ENCODE assay signal across 14 mouse cellular contexts in the genomic region with DNA sequence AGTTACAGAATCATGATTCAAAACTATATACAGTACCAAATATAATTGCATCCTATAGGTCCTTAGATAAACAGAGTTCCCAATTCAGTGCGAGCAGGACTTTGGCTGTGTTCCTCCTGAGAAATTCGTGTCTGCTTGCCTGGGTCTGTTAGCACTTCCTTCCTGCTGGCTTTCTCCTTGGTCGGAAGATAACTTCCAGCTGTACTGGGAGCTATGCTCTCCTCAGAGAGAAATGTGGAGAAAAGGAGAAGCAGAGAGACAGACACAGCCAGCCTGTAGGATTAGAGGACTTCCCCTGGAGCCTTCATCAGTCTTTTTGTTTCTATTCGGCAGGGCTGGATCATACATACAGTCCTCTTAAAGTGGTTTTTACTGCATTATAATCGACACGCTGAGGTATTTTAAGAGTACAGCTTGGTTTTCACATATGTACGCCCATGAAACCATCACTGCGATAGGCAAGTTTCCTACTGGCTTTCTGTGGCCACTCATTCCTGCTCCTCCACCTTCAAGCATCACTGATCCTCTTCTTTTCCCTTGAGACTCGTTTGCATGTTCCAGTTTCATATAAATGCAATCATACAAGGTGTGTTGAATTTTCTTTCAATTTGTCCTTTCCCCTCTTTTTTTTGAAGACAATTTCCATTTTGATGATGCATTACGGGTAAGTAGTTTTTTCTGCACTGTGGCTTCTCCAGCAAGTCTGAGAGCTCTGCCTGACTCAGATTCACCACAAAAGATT. TPM values are rescaled to one million over a fixed set of nuclear protein-coding genes. Genes with fewer than 3 reads are reported as not detected.
DNase-seq lines count a peak whose midpoint lies in the region; ATAC-seq and TF ChIP-seq lines count a peak whose summit lies in the region.
"Had no signal": no experiment of that assay in that cellular context is flagged by ENCODE, and none has a peak within 500 bp of the region (broad histone marks: within the 10 kb centered on the region; RNA-seq: fewer than 3 reads in every experiment).

No protein-coding gene starts in this region.

- DNase-seq in intestine, embryonic 14.5 days (ENCODE audit: low spot score), result no peak
- no peak for DNase-seq in neural tube, embryonic 11.5 days (ENCODE audit: low spot score)
- DNase-seq: adrenal gland, adult 8-10 months; layer of hippocampus, adult 9-11 months; lung, postnatal 36 days; right cerebral cortex, postnatal 25 days had no signal

- no peak overlapping the region for H3K4me3 ChIP-seq in intestine, embryonic 14.5 days (ENCODE audit: low read depth, low read length)
- H3K4me3 ChIP-seq in intestine, postnatal 0 days (ENCODE audit: low read depth, low read length), result no peak overlapping the region
- H3K4me3 ChIP-seq in neural tube, embryonic 11.5 days (ENCODE audit: low read depth, low read length), result no peak overlapping the region
- H3K4me3 ChIP-seq in neural tube, embryonic 15.5 days (replicated peaks), result no peak overlapping the region
- H3K4me3 ChIP-seq in intestine, embryonic 15.5 days (replicated peaks), result no peak overlapping the region
- no peak overlapping the region for H3K4me3 ChIP-seq in forebrain, embryonic 12.5 days (replicated peaks)
- H3K4me3 ChIP-seq in hindbrain, embryonic 12.5 days, result no peak overlapping the region
- H3K4me3 ChIP-seq: forebrain, embryonic 13.5 days had no signal

- H3K4me1 ChIP-seq in intestine, embryonic 14.5 days (replicated peaks; ENCODE audit: control insufficient read depth, insufficient read depth, low read length), result peaks cover 8% of the 10 kb centered on the region
- no peaks in the 10 kb centered on the region for H3K4me1 ChIP-seq in intestine, postnatal 0 days (replicated peaks; ENCODE audit: control insufficient read depth, insufficient read depth, low read length)
- H3K4me1 ChIP-seq in neural tube, embryonic 11.5 days (ENCODE audit: control insufficient read depth, insufficient read depth, low read length), result no peaks in the 10 kb centered on the region
- H3K4me1 ChIP-seq in neural tube, embryonic 15.5 days, result no peaks in the 10 kb centered on the region
- peaks cover 6% of the 10 kb centered on the region for H3K4me1 ChIP-seq in intestine, embryonic 15.5 days (replicated peaks)
- H3K4me1 ChIP-seq in forebrain, embryonic 12.5 days, result no peaks in the 10 kb centered on the region
- no peaks in the 10 kb centered on the region for H3K4me1 ChIP-seq in hindbrain, embryonic 12.5 days

- H3K9me3 ChIP-seq in intestine, embryonic 14.5 days (ENCODE audit: control insufficient read depth, low read length), result no peaks in the 10 kb centered on the region
- no peaks in the 10 kb centered on the region for H3K9me3 ChIP-seq in intestine, postnatal 0 days (ENCODE audit: control insufficient read depth)
- H3K9me3 ChIP-seq in neural tube, embryonic 11.5 days (ENCODE audit: control insufficient read depth, low read length), result no peaks in the 10 kb centered on the region
- H3K9me3 ChIP-seq in neural tube, embryonic 15.5 days (replicated peaks), result no peaks in the 10 kb centered on the region
- H3K9me3 ChIP-seq in intestine, embryonic 15.5 days, result no peaks in the 10 kb centered on the region
- no peaks in the 10 kb centered on the region for H3K9me3 ChIP-seq in forebrain, embryonic 12.5 days
- no peaks in the 10 kb centered on the region for H3K9me3 ChIP-seq in hindbrain, embryonic 12.5 days (replicated peaks)
- H3K9me3 ChIP-seq: forebrain, embryonic 13.5 days had no signal

- no peaks in the 10 kb centered on the region for H3K27me3 ChIP-seq in intestine, embryonic 14.5 days (replicated peaks; ENCODE audit: control insufficient read depth, insufficient read depth, low read length)
- no peaks in the 10 kb centered on the region for H3K27me3 ChIP-seq in intestine, postnatal 0 days (replicated peaks; ENCODE audit: control insufficient read depth, insufficient read depth, low read length)
- no peaks in the 10 kb centered on the region for H3K27me3 ChIP-seq in neural tube, embryonic 11.5 days (ENCODE audit: control insufficient read depth, insufficient read depth, low read length)
- no peaks in the 10 kb centered on the region for H3K27me3 ChIP-seq in neural tube, embryonic 15.5 days (replicated peaks)
- no peaks in the 10 kb centered on the region for H3K27me3 ChIP-seq in intestine, embryonic 15.5 days (replicated peaks)
- no peaks in the 10 kb centered on the region for H3K27me3 ChIP-seq in forebrain, embryonic 12.5 days
- no peaks in the 10 kb centered on the region for H3K27me3 ChIP-seq in hindbrain, embryonic 12.5 days
- H3K27me3 ChIP-seq: forebrain, embryonic 13.5 days had no signal

- H3K36me3 ChIP-seq in intestine, embryonic 14.5 days (ENCODE audit: control insufficient read depth, insufficient read depth, low read length), result no peaks in the 10 kb centered on the region
- H3K36me3 ChIP-seq in intestine, postnatal 0 days (ENCODE audit: control insufficient read depth, insufficient read depth), result no peaks in the 10 kb centered on the region
- no peaks in the 10 kb centered on the region for H3K36me3 ChIP-seq in neural tube, embryonic 11.5 days (ENCODE audit: control insufficient read depth, insufficient read depth, low read length)
- H3K36me3 ChIP-seq in neural tube, embryonic 15.5 days, result no peaks in the 10 kb centered on the region
- H3K36me3 ChIP-seq in intestine, embryonic 15.5 days, result no peaks in the 10 kb centered on the region
- H3K36me3 ChIP-seq in forebrain, embryonic 12.5 days (replicated peaks), result no peaks in the 10 kb centered on the region
- no peaks in the 10 kb centered on the region for H3K36me3 ChIP-seq in hindbrain, embryonic 12.5 days

- H3K27ac ChIP-seq in intestine, embryonic 14.5 days (ENCODE audit: low read depth), result peak overlapping the region; percentile 48
- no peak overlapping the region for H3K27ac ChIP-seq in intestine, postnatal 0 days (ENCODE audit: low read depth, low read length)
- 0 out of 2 replicates have a peak overlapping the region, but pooled peaks have one; percentile 14 for H3K27ac ChIP-seq in neural tube, embryonic 11.5 days (ENCODE audit: low read depth, low read length)
- no peak overlapping the region for H3K27ac ChIP-seq in neural tube, embryonic 15.5 days (replicated peaks)
- H3K27ac ChIP-seq in intestine, embryonic 15.5 days, result peak overlapping the region; percentile 61
- H3K27ac ChIP-seq in forebrain, embryonic 12.5 days, result no peak overlapping the region
- H3K27ac ChIP-seq in hindbrain, embryonic 12.5 days, result no peak overlapping the region
- H3K27ac ChIP-seq: forebrain, embryonic 13.5 days; hindbrain, postnatal 0 days had no signal

- no peak overlapping the region for H3K9ac ChIP-seq in intestine, embryonic 14.5 days (ENCODE audit: low read length)
- no peak overlapping the region for H3K9ac ChIP-seq in intestine, postnatal 0 days (ENCODE audit: low read depth, low read length)
- no peak overlapping the region for H3K9ac ChIP-seq in neural tube, embryonic 11.5 days (ENCODE audit: low read length)
- no peak overlapping the region for H3K9ac ChIP-seq in neural tube, embryonic 15.5 days (replicated peaks)
- no peak overlapping the region for H3K9ac ChIP-seq in intestine, embryonic 15.5 days
- H3K9ac ChIP-seq in forebrain, embryonic 12.5 days, result no peak overlapping the region
- no peak overlapping the region for H3K9ac ChIP-seq in hindbrain, embryonic 12.5 days
- H3K9ac ChIP-seq: forebrain, embryonic 13.5 days had no signal

- ATAC-seq in intestine, embryonic 14.5 days (replicated peaks; ENCODE audit: low FRiP score, low TSS enrichment, low read depth), result no peak
- ATAC-seq in intestine, postnatal 0 days, result no peak
- no peak for ATAC-seq in neural tube, embryonic 11.5 days (ENCODE audit: insufficient read depth, low FRiP score, low TSS enrichment)
- ATAC-seq in neural tube, embryonic 15.5 days (ENCODE audit: low FRiP score), result no peak
- ATAC-seq in intestine, embryonic 15.5 days, result peak; percentile 41; the same call in 1 of the 2 replicates
- ATAC-seq in forebrain, embryonic 12.5 days (ENCODE audit: low FRiP score), result no peak
- no peak for ATAC-seq in hindbrain, embryonic 12.5 days (ENCODE audit: low FRiP score)
- ATAC-seq: CD4-positive, CD25-positive, alpha-beta regulatory T cell, adult 4 months; forebrain, embryonic 13.5 days; hindbrain, postnatal 0 days had no signal

- TF ChIP-seq CTCF in intestine, postnatal 0 days (IDR thresholded peaks at IDR 0.05; ENCODE audit: low read depth), result no peak

- whole genome bisulfite sequencing in intestine, embryonic 14.5 days, result 48% methylated on average over 10 of the region's 10 CpGs
- WGBS in intestine, postnatal 0 days, result 66% methylated on average over 10 of the region's 10 CpGs
- 72% methylated on average over 10 of the region's 10 CpGs for WGBS in neural tube, embryonic 11.5 days
- WGBS in neural tube, embryonic 15.5 days, result 71% methylated on average over 10 of the region's 10 CpGs
- WGBS in intestine, embryonic 15.5 days, result 52% methylated on average over 10 of the region's 10 CpGs
- WGBS in forebrain, embryonic 12.5 days, result 67% methylated on average over 10 of the region's 10 CpGs
- 69% methylated on average over 10 of the region's 10 CpGs for WGBS in hindbrain, embryonic 12.5 days

- no peak overlapping the region for H3K4me2 ChIP-seq in intestine, embryonic 14.5 days (ENCODE audit: low read length)
- no peak overlapping the region for H3K4me2 ChIP-seq in intestine, postnatal 0 days (replicated peaks; ENCODE audit: low read depth)
- no peak overlapping the region for H3K4me2 ChIP-seq in neural tube, embryonic 11.5 days (ENCODE audit: low read depth)
- no peak overlapping the region for H3K4me2 ChIP-seq in neural tube, embryonic 15.5 days
- H3K4me2 ChIP-seq in intestine, embryonic 15.5 days (replicated peaks), result no peak overlapping the region
- H3K4me2 ChIP-seq in forebrain, embryonic 12.5 days, result no peak overlapping the region
- no peak overlapping the region for H3K4me2 ChIP-seq in hindbrain, embryonic 12.5 days (replicated peaks)
- H3K4me2 ChIP-seq: forebrain, embryonic 13.5 days had no signal

RNA-seq across cellular contexts. Expression of gene Nfkb1, which starts 8.3 kb away (rescaled TPM):
- 29.1 and 30.6 TPM in 2 replicates for polyA plus RNA-seq in intestine, embryonic 14.5 days (2014; fragmentation: Nextera tagmentation; extraction: Ambion mirVana)
- 15.2 and 16.7 TPM in 2 replicates for polyA plus RNA-seq in intestine, postnatal 0 days (2015; fragmentation: Nextera tagmentation; extraction: Ambion mirVana)
- 13.5 and 15.3 TPM in 2 replicates for polyA plus RNA-seq in neural tube, embryonic 11.5 days (2014; fragmentation: Nextera tagmentation; extraction: Ambion mirVana)
- 7.7 and 21.5 TPM in 2 replicates for polyA plus RNA-seq in neural tube, embryonic 15.5 days (2015; fragmentation: Nextera tagmentation; extraction: Ambion mirVana)
- 19.7 and 20.6 TPM in 2 replicates for polyA plus RNA-seq in intestine, embryonic 15.5 days (2015; fragmentation: Nextera tagmentation; extraction: Ambion mirVana)
- 9.0 and 9.7 TPM in 2 replicates for polyA plus RNA-seq in forebrain, embryonic 12.5 days (2016; fragmentation: Nextera tagmentation; extraction: Ambion mirVana)
- polyA plus RNA-seq in hindbrain, embryonic 12.5 days (2016; fragmentation: Nextera tagmentation; extraction: Ambion mirVana), result 11.1 and 11.6 TPM in 2 replicates

Comparison
In these comparisons a context has a peak if more than half of its experiments do, and no peak if none do; other contexts are left out.
1. H3K27ac ChIP-seq: peak in intestine, embryonic 14.5 days (single experiment), neural tube, embryonic 11.5 days (single experiment) and intestine, embryonic 15.5 days (single experiment); none in intestine, postnatal 0 days (single experiment), neural tube, embryonic 15.5 days (single experiment), forebrain, embryonic 12.5 days (single experiment) and hindbrain, embryonic 12.5 days (single experiment).